Mouse (Mus musculus): ENCODE measurements around the gene Polr2e. TPM values are rescaled to one million over a fixed set of nuclear protein-coding genes. Genes with fewer than 3 reads are reported as not detected.

Polr2e gene
- total and polyA plus RNA-seq, 3 experiments = 105 to 194 (median 127) TPM

GRCm38 (mm10) chr10:80017771-80018170, 21.8 kb downstream of the Polr2e start:
- DNase-seq (ENCODE audit: extremely low read depth) = no peak
- in situ Hi-C loops (cut with MboI; ENCODE audit: low pct_ligation_motif_present, low pct_unique_long_range_greater_than_20kb, low sequenced_read_pairs) (no loop called here), dilution Hi-C loops (cut with MboI; ENCODE audit: extremely low pct_ligation_motif_present, extremely low pct_unique_long_range_greater_than_20kb, low sequenced_read_pairs) (no loop called here)
- Histone ChIP-seq H3K79me2 (replicated peaks; ENCODE audit: control insufficient read depth, extremely low read depth, insufficient read depth, poor library complexity, severe bottlenecking) (peaks cover 8% of the 10 kb centered on the region), H3K9ac (ENCODE audit: insufficient read depth, low read depth) (peak overlapping the region; percentile 86), H3K9me3 (replicated peaks; ENCODE audit: low read length) (no peaks in the 10 kb centered on the region), H3K4me2 (ENCODE audit: insufficient read depth, low read depth, poor library complexity, severe bottlenecking) (peak overlapping the region; percentile 85), H3K27ac (ENCODE audit: insufficient read depth, low read depth) (peak overlapping the region; percentile 62), H3K4me3 (replicated peaks in 1 of 3; ENCODE audit: low read depth in 2 of 3, low read length in 2 of 3, poor library complexity in 1 of 3) (peak overlapping the region; percentile 11 to 80 (median 77)), H3K4me1 (ENCODE audit: control insufficient read depth in 1 of 2, insufficient read depth in 2 of 2) (peaks cover 12 to 34% of the 10 kb centered on the region in 2 experiments), H3K36me3 (replicated peaks in 1 of 2; ENCODE audit: control insufficient read depth in 1 of 2, insufficient read depth in 1 of 2, low read length in 1 of 2) (peaks cover 44 to 76% of the 10 kb centered on the region in 2 experiments), H3K27me3 (replicated peaks) (no peaks in the 10 kb centered on the region)
- TF ChIP-seq SIN3A (IDR thresholded peaks at IDR 0.05; ENCODE audit: low read length) (no peak), CHD1 (IDR thresholded peaks at IDR 0.05; ENCODE audit: low read depth, low read length) (no peak), BHLHE40 (IDR thresholded peaks at IDR 0.05; ENCODE audit: low read depth, low read length) (no peak), PAX5 (IDR thresholded peaks at IDR 0.05; ENCODE audit: low read length) (no peak), JUN (IDR thresholded peaks at IDR 0.05; ENCODE audit: insufficient read depth, low read depth, low read length) (no peak), ZMIZ1 (IDR thresholded peaks at IDR 0.05; ENCODE audit: low read depth, low read length) (no peak), MYC (IDR thresholded peaks at IDR 0.05; ENCODE audit: low read depth, low read length) (no peak), MAFK (IDR thresholded peaks at IDR 0.05; ENCODE audit: insufficient replicate concordance, low read length) (no peak), JUND (conservative IDR thresholded peaks at IDR 0.05; ENCODE audit: low read depth, low read length) (no peak), ZNF384 (IDR thresholded peaks at IDR 0.05; ENCODE audit: low read depth, low read length) (no peak), EP300 (IDR thresholded peaks at IDR 0.05; ENCODE audit: low read length) (no peak), RAD21 (IDR thresholded peaks at IDR 0.05; ENCODE audit: low read depth, low read length) (no peak)

- peak; percentile 90 for TF ChIP-seq MAZ (IDR thresholded peaks at IDR 0.05; ENCODE audit: low read depth, low read length)
- peak; percentile 10; the same call in 1 of the 2 replicates for TF ChIP-seq IRF4 (IDR thresholded peaks at IDR 0.05; ENCODE audit: low read depth, low read length)
- TF ChIP-seq CHD2 (IDR thresholded peaks at IDR 0.05; ENCODE audit: low read length) = peak; percentile 69
- TF ChIP-seq CTCF (conservative IDR thresholded peaks at IDR 0.05 in 1 of 2, IDR thresholded peaks at IDR 0.05 in 1 of 2; ENCODE audit: low read depth in 2 of 2, low read length in 2 of 2) = no peak
- peak; percentile 33; the same call in 1 of the 2 replicates for TF ChIP-seq SIN3A (IDR thresholded peaks at IDR 0.05; ENCODE audit: low read length)
- TF ChIP-seq ZNF384 (IDR thresholded peaks at IDR 0.05; ENCODE audit: low read depth, low read length) = no peak
- TF ChIP-seq ELF1 (IDR thresholded peaks at IDR 0.05; ENCODE audit: low read depth, low read length) = peak; percentile 85
- no peak for TF ChIP-seq GABPA (IDR thresholded peaks at IDR 0.05; ENCODE audit: insufficient replicate concordance, low read depth, low read length)
- 0 out of 2 replicates have a peak, but pooled peaks have one; percentile 7 for TF ChIP-seq BHLHE40 (IDR thresholded peaks at IDR 0.05; ENCODE audit: low read depth, low read length)
- H3K27ac ChIP-seq (ENCODE audit: insufficient read depth, low read depth) = peak overlapping the region; percentile 62
- DNase-seq (ENCODE audit: extremely low read depth) = peak; percentile 70
- H3K9ac ChIP-seq (ENCODE audit: insufficient read depth, low read depth) = peak overlapping the region; percentile 86
- dilution Hi-C loops (cut with MboI; ENCODE audit: extremely low pct_ligation_motif_present, extremely low pct_unique_long_range_greater_than_20kb, low sequenced_read_pairs) (no loop called here), in situ Hi-C loops (cut with MboI; ENCODE audit: low pct_ligation_motif_present, low pct_unique_long_range_greater_than_20kb, low sequenced_read_pairs) (no loop called here)
- H3K4me3 ChIP-seq (replicated peaks in 1 of 3; ENCODE audit: low read depth in 2 of 3, low read length in 2 of 3, poor library complexity in 1 of 3) = peak overlapping the region; percentile 77 to 81 (median 80)
- H3K36me3 ChIP-seq (replicated peaks in 1 of 2; ENCODE audit: control insufficient read depth in 1 of 2, insufficient read depth in 1 of 2, low read length in 1 of 2) = peaks cover 42 to 75% of the 10 kb centered on the region in 2 experiments
- H3K4me1 ChIP-seq (ENCODE audit: control insufficient read depth in 1 of 2, insufficient read depth in 2 of 2) = peaks cover 12 to 34% of the 10 kb centered on the region in 2 experiments
- peaks cover 8% of the 10 kb centered on the region for H3K79me2 ChIP-seq (replicated peaks; ENCODE audit: control insufficient read depth, extremely low read depth, insufficient read depth, poor library complexity, severe bottlenecking)
- no peaks in the 10 kb centered on the region for H3K27me3 ChIP-seq (replicated peaks)
- H3K4me2 ChIP-seq (ENCODE audit: insufficient read depth, low read depth, poor library complexity, severe bottlenecking) = peak overlapping the region; percentile 85
- no peaks in the 10 kb centered on the region for H3K9me3 ChIP-seq (replicated peaks; ENCODE audit: low read length)
Measured at GRCm38 (mm10) chr10:80017361-80017760, 22.2 kb downstream of the Polr2e start.
